Mouse (Mus musculus): ENCODE data around the gene Hoxa5. TPM values are rescaled to one million over a fixed set of nuclear protein-coding genes. Genes with fewer than 3 reads are reported as not detected.

Hoxa5 gene
- polyA plus RNA-seq, 1 experiment, result 0.06 TPM

- no peaks in the 10 kb centered on the region for H3K36me3 ChIP-seq (ENCODE audit: control insufficient read depth, insufficient read depth, low read length)
- no peak for TF ChIP-seq CTCF (IDR thresholded peaks at IDR 0.05; ENCODE audit: control insufficient read depth, insufficient read depth, insufficient replicate concordance, low read depth, low read length)
- TF ChIP-seq POLR2A (IDR thresholded peaks at IDR 0.05; ENCODE audit: control insufficient read depth, low read depth, low read length), result no peak
- H3K27ac ChIP-seq (ENCODE audit: control insufficient read depth, insufficient read depth, low read depth, low read length), result no peak overlapping the region
- H3K4me1 ChIP-seq (ENCODE audit: control insufficient read depth, insufficient read depth, low read length), result peaks cover 5% of the 10 kb centered on the region
- no peak overlapping the region; the same call in 1 of the 2 replicates for H3K4me3 ChIP-seq (ENCODE audit: control insufficient read depth, low read depth, low read length)
- H3K27me3 ChIP-seq (ENCODE audit: control insufficient read depth, insufficient read depth, low read length), result peaks cover 25% of the 10 kb centered on the region
Measured at GRCm38 (mm10) chr6:52233546-52234427, 29.4 kb upstream of the Hoxa5 start.

GRCm38 (mm10) chr6:52232984-52233545, 28.7 kb upstream of the Hoxa5 start:
- TF ChIP-seq POLR2A (IDR thresholded peaks at IDR 0.05; ENCODE audit: control insufficient read depth, low read depth, low read length), result no peak
- TF ChIP-seq CTCF (IDR thresholded peaks at IDR 0.05; ENCODE audit: control insufficient read depth, insufficient read depth, insufficient replicate concordance, low read depth, low read length), result no peak
- H3K27ac ChIP-seq (ENCODE audit: control insufficient read depth, insufficient read depth, low read depth, low read length), result no peak overlapping the region
- peaks cover 25% of the 10 kb centered on the region for H3K27me3 ChIP-seq (ENCODE audit: control insufficient read depth, insufficient read depth, low read length)
- H3K4me3 ChIP-seq (ENCODE audit: control insufficient read depth, low read depth, low read length), result no peak overlapping the region
- no peaks in the 10 kb centered on the region for H3K36me3 ChIP-seq (ENCODE audit: control insufficient read depth, insufficient read depth, low read length)
- peaks cover 5% of the 10 kb centered on the region for H3K4me1 ChIP-seq (ENCODE audit: control insufficient read depth, insufficient read depth, low read length)

DNA sequence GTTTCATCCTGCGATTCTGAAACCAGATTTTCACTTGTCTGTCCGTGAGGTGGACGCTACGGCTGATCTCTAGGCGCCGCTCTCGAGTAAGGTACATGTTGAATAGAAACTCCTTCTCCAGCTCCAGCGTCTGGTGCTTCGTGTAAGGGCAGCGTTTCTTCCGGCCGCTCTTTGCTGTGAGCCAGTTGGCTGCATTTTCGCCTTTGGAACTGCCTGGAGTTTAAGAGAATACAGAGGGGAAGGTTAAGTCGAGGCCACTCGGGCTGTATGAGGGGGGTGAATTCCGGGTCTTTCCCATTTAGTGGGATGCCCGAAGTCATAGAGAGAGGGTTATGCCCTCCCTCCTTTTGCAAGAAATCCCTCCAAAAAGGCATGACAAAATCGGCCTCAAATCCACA, 28.2 kb upstream of the Hoxa5 start:
- H3K4me1 ChIP-seq (ENCODE audit: control insufficient read depth, insufficient read depth, low read length), result peaks cover 5% of the 10 kb centered on the region
- TF ChIP-seq CTCF (IDR thresholded peaks at IDR 0.05; ENCODE audit: control insufficient read depth, insufficient read depth, insufficient replicate concordance, low read depth, low read length) (no peak), POLR2A (IDR thresholded peaks at IDR 0.05; ENCODE audit: control insufficient read depth, low read depth, low read length) (no peak)
- peaks cover 25% of the 10 kb centered on the region for H3K27me3 ChIP-seq (ENCODE audit: control insufficient read depth, insufficient read depth, low read length)
- H3K4me3 ChIP-seq (ENCODE audit: control insufficient read depth, low read depth, low read length), result no peak overlapping the region
- H3K36me3 ChIP-seq (ENCODE audit: control insufficient read depth, insufficient read depth, low read length), result no peaks in the 10 kb centered on the region
- no peak overlapping the region for H3K27ac ChIP-seq (ENCODE audit: control insufficient read depth, insufficient read depth, low read depth, low read length)

- Histone ChIP-seq H3K27me3 (ENCODE audit: control insufficient read depth, insufficient read depth, low read length) (peaks cover 25% of the 10 kb centered on the region), H3K4me1 (ENCODE audit: control insufficient read depth, insufficient read depth, low read length) (peaks cover 5% of the 10 kb centered on the region), H3K4me3 (ENCODE audit: control insufficient read depth, low read depth, low read length) (no peak overlapping the region), H3K27ac (ENCODE audit: control insufficient read depth, insufficient read depth, low read depth, low read length) (no peak overlapping the region), H3K36me3 (ENCODE audit: control insufficient read depth, insufficient read depth, low read length) (no peaks in the 10 kb centered on the region)
- TF ChIP-seq POLR2A (IDR thresholded peaks at IDR 0.05; ENCODE audit: control insufficient read depth, low read depth, low read length) (no peak), CTCF (IDR thresholded peaks at IDR 0.05; ENCODE audit: control insufficient read depth, insufficient read depth, insufficient replicate concordance, low read depth, low read length) (no peak)
Measured at GRCm38 (mm10) chr6:52231885-52232567, 27.6 kb upstream of the Hoxa5 start.

DNA sequence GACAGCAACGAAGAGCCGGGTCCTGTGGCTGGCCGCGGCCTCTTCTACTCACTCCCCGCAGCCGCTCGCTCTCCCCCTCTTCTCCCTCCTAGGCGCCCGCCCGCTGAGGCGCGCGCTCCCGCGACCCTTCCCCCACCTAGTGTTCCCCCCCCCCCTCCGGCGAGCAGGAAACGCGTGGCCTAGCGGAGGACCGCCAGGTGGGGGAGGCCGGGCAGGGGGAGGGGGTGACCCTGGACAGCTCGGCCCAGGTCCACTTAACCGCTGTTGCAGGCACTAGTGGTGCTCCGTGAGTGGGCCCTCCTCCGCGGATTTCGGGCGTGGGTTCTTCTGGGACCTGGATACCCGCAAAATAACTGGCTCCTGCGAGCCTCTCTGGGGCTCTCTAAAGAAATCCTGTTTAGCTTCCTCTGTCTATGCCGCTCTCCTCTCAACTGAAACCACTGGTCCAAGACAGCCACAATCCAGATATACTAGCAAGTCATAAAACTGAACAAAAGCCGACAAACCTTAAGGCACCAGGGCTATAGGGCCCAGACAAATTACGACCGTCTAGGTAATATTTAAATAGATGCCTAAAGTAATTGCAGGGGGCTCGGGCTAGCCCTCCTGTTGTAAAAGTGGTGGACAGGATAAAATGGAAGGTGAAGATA, 26.3 kb upstream of the Hoxa5 start, which contains the start of gene Hoxa9:
TSS of gene Hoxa9 (minus strand) at position 574 of the 650 bp plus-strand sequence.
- Histone ChIP-seq H3K4me1 (ENCODE audit: control insufficient read depth, insufficient read depth, low read length) (peaks cover 8% of the 10 kb centered on the region), H3K4me3 (ENCODE audit: control insufficient read depth, low read depth, low read length) (no peak within 1 kb of the TSS), H3K27me3 (ENCODE audit: control insufficient read depth, insufficient read depth, low read length) (peaks cover 29% of the 10 kb centered on the region), H3K36me3 (ENCODE audit: control insufficient read depth, insufficient read depth, low read length) (no peaks in the 10 kb centered on the region), H3K27ac (ENCODE audit: control insufficient read depth, insufficient read depth, low read depth, low read length) (no peak within 1 kb of the TSS)
- no peak for TF ChIP-seq CTCF (IDR thresholded peaks at IDR 0.05; ENCODE audit: control insufficient read depth, insufficient read depth, insufficient replicate concordance, low read depth, low read length)

- Histone ChIP-seq H3K4me1 (ENCODE audit: control insufficient read depth, insufficient read depth, low read length) (peaks cover 10% of the 10 kb centered on the region), H3K27ac (ENCODE audit: control insufficient read depth, insufficient read depth, low read depth, low read length) (no peak overlapping the region), H3K4me3 (ENCODE audit: control insufficient read depth, low read depth, low read length) (peak overlapping the region; percentile 2; the same call in 1 of the 2 replicates), H3K27me3 (ENCODE audit: control insufficient read depth, insufficient read depth, low read length) (peaks cover 37% of the 10 kb centered on the region), H3K36me3 (ENCODE audit: control insufficient read depth, insufficient read depth, low read length) (no peaks in the 10 kb centered on the region)
- no peak for TF ChIP-seq CTCF (IDR thresholded peaks at IDR 0.05; ENCODE audit: control insufficient read depth, insufficient read depth, insufficient replicate concordance, low read depth, low read length)
- TF ChIP-seq POLR2A (IDR thresholded peaks at IDR 0.05; ENCODE audit: control insufficient read depth, low read depth, low read length), result no peak
Measured at GRCm38 (mm10) chr6:52229558-52230416, 25.4 kb upstream of the Hoxa5 start.

Data from testis, adult 2 months (tissue).